Mouse (Mus musculus): ENCODE measurements around the gene Robo3. TPM values are rescaled to one million over a fixed set of nuclear protein-coding genes. Genes with fewer than 3 reads are reported as not detected.

Robo3 gene
- total and polyA plus RNA-seq, 3 experiments, result 0.29 TPM; not detected in 2

DNA sequence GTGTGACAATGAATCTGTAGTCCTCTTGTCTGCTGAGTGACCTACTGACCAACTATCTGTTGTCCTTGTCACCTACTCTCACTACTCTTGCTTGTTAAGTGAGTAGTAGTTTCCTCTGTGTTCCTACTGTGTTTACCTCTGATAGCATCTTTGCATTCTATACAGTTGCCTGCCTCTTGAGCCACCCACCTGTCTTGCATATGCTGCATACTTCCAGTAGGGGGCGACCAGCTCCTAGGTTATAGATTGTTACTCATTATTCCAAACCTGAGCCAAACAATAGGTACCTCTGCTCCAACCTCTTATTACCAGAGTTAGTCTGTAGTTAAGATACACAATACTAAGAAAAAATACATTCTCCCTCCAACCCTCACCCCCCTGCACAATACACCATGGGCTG lies 26.7 kb downstream of the Robo3 start:
- 0% methylated on average over 1 of the region's 1 CpGs for WGBS
- TF ChIP-seq EP300 (IDR thresholded peaks at IDR 0.05; ENCODE audit: insufficient read depth, low read depth, low read length), result no peak
- peak; percentile 90 for TF ChIP-seq CTCF (IDR thresholded peaks at IDR 0.05)
- TF ChIP-seq POLR2A (IDR thresholded peaks at IDR 0.05; ENCODE audit: insufficient read depth, low read depth, low read length), result no peak
- DNase-seq, result no peak

GRCm38 (mm10) chr9:37403011-37403410 lies 30.0 kb downstream of the Robo3 start:
- Histone ChIP-seq H3K4me1 (ENCODE audit: control insufficient read depth, insufficient read depth, low read length) (peaks cover 8% of the 10 kb centered on the region), H3K4me3 (peak overlapping the region; percentile 56), H3K36me3 (ENCODE audit: control insufficient read depth, insufficient read depth, low read length) (peaks cover 10% of the 10 kb centered on the region), H3K27ac (peak overlapping the region; percentile 86), H3K79me2 (replicated peaks; ENCODE audit: control insufficient read depth, insufficient read depth, low read length) (no peaks in the 10 kb centered on the region; the same call in 1 of the 2 replicates), H3K9ac (ENCODE audit: low read depth, low read length) (peak overlapping the region; percentile 93), H3K27me3 (ENCODE audit: control insufficient read depth, insufficient read depth, low read length) (no peaks in the 10 kb centered on the region; the same call in 1 of the 2 replicates)
- TF ChIP-seq POLR2A (IDR thresholded peaks at IDR 0.05; ENCODE audit: insufficient read depth, low read depth, low read length), result no peak
- no peak for TF ChIP-seq EP300 (IDR thresholded peaks at IDR 0.05; ENCODE audit: insufficient read depth, low read depth, low read length)
- TF ChIP-seq CTCF (IDR thresholded peaks at IDR 0.05), result no peak
- 47% methylated on average over 7 of the region's 7 CpGs for WGBS
- intact Hi-C loops (cut with DNase I), result loop anchor here (2.0 to 5.0 kb wide), 2 partner anchors 18 to 56 kb away; partner anchors contain the start of gene Ccdc15
- DNase-seq, result no peak

More for the DNA sequence above, 26.7 kb downstream of the Robo3 start:
- Histone ChIP-seq H3K36me3 (ENCODE audit: control insufficient read depth, insufficient read depth, low read length) (peaks cover 10% of the 10 kb centered on the region), H3K27ac (no peak overlapping the region), H3K4me3 (no peak overlapping the region), H3K79me2 (replicated peaks; ENCODE audit: control insufficient read depth, insufficient read depth, low read length) (no peaks in the 10 kb centered on the region; the same call in 1 of the 2 replicates), H3K9ac (ENCODE audit: low read depth, low read length) (no peak overlapping the region), H3K4me1 (ENCODE audit: control insufficient read depth, insufficient read depth, low read length) (peaks cover 3% of the 10 kb centered on the region), H3K27me3 (ENCODE audit: control insufficient read depth, insufficient read depth, low read length) (no peaks in the 10 kb centered on the region)
- intact Hi-C loops (cut with DNase I), result loop anchor here (2.0 kb wide), 1 partner anchor 14 kb away; no protein-coding TSS in a partner anchor

- Histone ChIP-seq H3K36me3 (ENCODE audit: control insufficient read depth, insufficient read depth, low read length) (peaks cover 10% of the 10 kb centered on the region), H3K27me3 (ENCODE audit: control insufficient read depth, insufficient read depth, low read length) (no peaks in the 10 kb centered on the region; the same call in 1 of the 2 replicates), H3K4me3 (peak overlapping the region; percentile 56), H3K27ac (peak overlapping the region; percentile 86), H3K9ac (ENCODE audit: low read depth, low read length) (peak overlapping the region; percentile 93), H3K79me2 (replicated peaks; ENCODE audit: control insufficient read depth, insufficient read depth, low read length) (no peaks in the 10 kb centered on the region; the same call in 1 of the 2 replicates), H3K4me1 (ENCODE audit: control insufficient read depth, insufficient read depth, low read length) (peaks cover 6% of the 10 kb centered on the region)
- intact Hi-C loops (cut with DNase I), result loop anchor here (2.0 to 5.0 kb wide), 2 partner anchors 18 to 55 kb away; partner anchors contain the start of gene Ccdc15
- DNase-seq, result no peak
- no peak for TF ChIP-seq POLR2A (IDR thresholded peaks at IDR 0.05; ENCODE audit: insufficient read depth, low read depth, low read length)
- no peak for TF ChIP-seq CTCF (IDR thresholded peaks at IDR 0.05)
- TF ChIP-seq EP300 (IDR thresholded peaks at IDR 0.05; ENCODE audit: insufficient read depth, low read depth, low read length), result no peak
- 51% methylated on average over 7 of the region's 7 CpGs for WGBS
Observed at GRCm38 (mm10) chr9:37402501-37402900, 30.5 kb downstream of the Robo3 start.

DNA sequence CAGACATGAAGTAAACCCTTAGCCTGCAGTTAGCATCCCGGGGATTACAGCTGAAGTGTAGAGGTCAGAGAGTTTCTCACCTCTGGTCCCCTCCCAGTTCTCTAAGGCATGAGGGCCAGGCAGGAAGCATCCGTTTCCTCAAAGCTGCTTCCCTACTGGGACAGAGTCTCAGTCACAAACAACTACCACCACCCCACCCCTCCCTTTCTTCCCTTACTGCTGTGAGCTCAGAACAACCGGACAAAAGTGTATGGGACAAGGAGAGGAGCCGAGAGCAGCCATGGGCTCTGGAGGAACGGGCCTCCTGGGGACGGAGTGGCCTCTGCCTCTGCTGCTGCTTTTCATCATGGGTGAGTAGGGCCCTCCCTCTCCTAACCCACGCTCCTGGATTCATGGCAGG lies 31.2 kb downstream of the Robo3 start, which contains the start of gene Robo4:
Gene Robo4, plus strand, starts transcription at position 96 of the 400 bp plus-strand sequence.
- WGBS, result 16% methylated on average over 7 of the region's 7 CpGs
- Histone ChIP-seq H3K4me3 (peak within 1 kb of the TSS; percentile 56), H3K36me3 (ENCODE audit: control insufficient read depth, insufficient read depth, low read length) (peaks cover 7% of the 10 kb centered on the region), H3K27me3 (ENCODE audit: control insufficient read depth, insufficient read depth, low read length) (no peaks in the 10 kb centered on the region; the same call in 1 of the 2 replicates), H3K9ac (ENCODE audit: low read depth, low read length) (peak within 1 kb of the TSS; percentile 93), H3K79me2 (replicated peaks; ENCODE audit: control insufficient read depth, insufficient read depth, low read length) (no peaks in the 10 kb centered on the region; the same call in 1 of the 2 replicates), H3K4me1 (ENCODE audit: control insufficient read depth, insufficient read depth, low read length) (peaks cover 6% of the 10 kb centered on the region), H3K27ac (peak within 1 kb of the TSS; percentile 86)
- intact Hi-C loops (cut with DNase I), result loop anchor here (2.0 to 5.0 kb wide), 3 partner anchors 17 to 129 kb away; partner anchors contain the start of gene Ccdc15
- TF ChIP-seq POLR2A (IDR thresholded peaks at IDR 0.05; ENCODE audit: insufficient read depth, low read depth, low read length) (peak; percentile 95), CTCF (IDR thresholded peaks at IDR 0.05) (no peak), EP300 (IDR thresholded peaks at IDR 0.05; ENCODE audit: insufficient read depth, low read depth, low read length) (peak; percentile 98)
- peak; percentile 56 to 61 for DNase-seq

GRCm38 (mm10) chr9:37400585-37400984 lies 32.5 kb downstream of the Robo3 start:
- Histone ChIP-seq H3K4me3 (no peak overlapping the region), H3K9ac (ENCODE audit: low read depth, low read length) (no peak overlapping the region), H3K36me3 (ENCODE audit: control insufficient read depth, insufficient read depth, low read length) (peaks cover 3% of the 10 kb centered on the region), H3K4me1 (ENCODE audit: control insufficient read depth, insufficient read depth, low read length) (peaks cover 6% of the 10 kb centered on the region), H3K79me2 (replicated peaks; ENCODE audit: control insufficient read depth, insufficient read depth, low read length) (no peaks in the 10 kb centered on the region; the same call in 1 of the 2 replicates), H3K27me3 (ENCODE audit: control insufficient read depth, insufficient read depth, low read length) (no peaks in the 10 kb centered on the region; the same call in 1 of the 2 replicates), H3K27ac (peak overlapping the region; percentile 86)
- TF ChIP-seq POLR2A (IDR thresholded peaks at IDR 0.05; ENCODE audit: insufficient read depth, low read depth, low read length), result peak; percentile 56; the same call in 1 of the 2 replicates
- peak; percentile 98 for TF ChIP-seq EP300 (IDR thresholded peaks at IDR 0.05; ENCODE audit: insufficient read depth, low read depth, low read length)
- TF ChIP-seq CTCF (IDR thresholded peaks at IDR 0.05), result no peak
- DNase-seq, result peak in 1 of 2 experiments; percentile 60
- intact Hi-C loops (cut with DNase I), result loop anchor here (1.0 to 5.0 kb wide), 3 partner anchors 32 to 130 kb away; partner anchors contain the start of gene Ccdc15
- WGBS, result 33% methylated on average over 2 of the region's 2 CpGs

Measured in heart, adult 2 months (tissue).